Mouse (Mus musculus) midbrain, postnatal 0 days (tissue): Measurements from ENCODE around the gene Ino80b. TPM values are rescaled to one million over a fixed set of nuclear protein-coding genes. Genes with fewer than 3 reads are reported as not detected.

Experiments
- ATAC-seq: fragments of 200-750 bp; cut with Nextera tagmentation; 2 replicates; pipeline ENCODE4 v1.8.0; 2017; ENCODE audit warnings: moderate number of reproducible peaks, mild to moderate bottlenecking, moderate TSS enrichment, moderate library complexity; ENCODE audit not compliant: low FRiP score
- DNase-seq: peaks from one replicate; pipeline ENCODE4 v3.0.0-alpha.2; 2015; ENCODE audit warnings: low spot score
- H3K27ac ChIP-seq: fragments of 300-500 bp; sonication (generic); 2 replicates; pipeline ENCODE4 v1.5.1; 2014; ENCODE audit warnings: low read depth, mild to moderate bottlenecking, low read length, mixed read lengths
- H3K27me3 ChIP-seq: fragments of 300-500 bp; sonication (generic); 2 replicates; pipeline ENCODE4 v1.6.1; 2014; ENCODE audit warnings: low read length, control low read depth, mixed read lengths; ENCODE audit not compliant: insufficient read depth
- H3K36me3 ChIP-seq: fragments of 300-500 bp; sonication (generic); 2 replicates; pipeline ENCODE4 v1.6.1; 2014; ENCODE audit warnings: low read length, control low read depth, mixed read lengths; ENCODE audit not compliant: insufficient read depth
- H3K4me1 ChIP-seq: fragments of 300-500 bp; sonication (generic); 2 replicates; pipeline ENCODE4 v1.6.1; 2014; ENCODE audit warnings: mild to moderate bottlenecking, control low read depth, antibody characterized with exemption, low read length, mixed read lengths; ENCODE audit not compliant: insufficient read depth
- H3K4me2 ChIP-seq: fragments of 300-500 bp; sonication (generic); 2 replicates; pipeline ENCODE4 v1.6.1; 2014; ENCODE audit warnings: low read depth, mild to moderate bottlenecking, low read length, mixed read lengths; ENCODE audit not compliant: poor library complexity, severe bottlenecking
- H3K4me3 ChIP-seq: fragments of 300-500 bp; sonication (generic); 2 replicates; pipeline ENCODE4 v1.5.1; 2014; ENCODE audit warnings: low read depth, mild to moderate bottlenecking, low read length, moderate library complexity
- H3K9ac ChIP-seq: fragments of 300-500 bp; sonication (generic); replicated peaks from 2 replicates; pipeline ENCODE4 v1.6.1; 2014; ENCODE audit warnings: mild to moderate bottlenecking, low read length, moderate library complexity, mixed read lengths; ENCODE audit not compliant: poor library complexity, severe bottlenecking
- H3K9me3 ChIP-seq: fragments of 300-500 bp; sonication (generic); 2 replicates; pipeline ENCODE4 v1.6.1; 2016; ENCODE audit warnings: low read length, control low read depth
- CTCF ChIP-seq: IDR thresholded peaks from 2 replicates; pipeline ENCODE4 v1.5.1; 2016; ENCODE audit warnings: antibody characterized with exemption, mild to moderate bottlenecking
- WGBS: fragments of 180-500 bp; shearing (Covaris S2); extraction: QIAGEN DNeasy Blood & Tissue Kit; methylation state at CpG from one replicate; pipeline ENCODE4 v1.1.7; 2014; 5-methylcytosine and 5-hydroxymethylcytosine counted together
- polyA plus RNA-seq: library from polyadenylated mRNA; unstranded; fragments of >200 nt; fragmentation: Nextera tagmentation; extraction: Ambion mirVana; gene quantifications from 2 replicates; pipeline ENCODE4 v1.2.1, GENCODE M21; 2015
- total RNA-seq: library from RNA; depleted of rRNA; stranded (reverse); fragments of >200 nt; gene quantifications from 2 replicates; pipeline ENCODE4 v1.2.3, GENCODE M21; 2014

The Ino80b gene
- total and polyA plus RNA-seq, 2 experiments from 2014 or later = 14.6 to 40.9 TPM

GRCm38 (mm10) chr6:83107566-83108400 is 17.4 kb downstream of the Ino80b start:
- H3K27ac ChIP-seq = peak overlapping the region; percentile 89
- WGBS = 34% methylated on average over 13 of the region's 13 CpGs
- TF ChIP-seq CTCF = peak; percentile 73
- H3K4me2 ChIP-seq = peak overlapping the region; percentile 88
- peak overlapping the region; percentile 81; the same call in 1 of the 2 replicates for H3K4me3 ChIP-seq
- ATAC-seq (no peak), DNase-seq (peak; percentile 69)
- H3K9me3 ChIP-seq = no peaks in the 10 kb centered on the region
- peaks cover 17% of the 10 kb centered on the region for H3K4me1 ChIP-seq
- H3K27me3 ChIP-seq = no peaks in the 10 kb centered on the region
- peaks cover 17% of the 10 kb centered on the region; the same call in 1 of the 2 replicates for H3K36me3 ChIP-seq
- no peak overlapping the region for H3K9ac ChIP-seq

DNA sequence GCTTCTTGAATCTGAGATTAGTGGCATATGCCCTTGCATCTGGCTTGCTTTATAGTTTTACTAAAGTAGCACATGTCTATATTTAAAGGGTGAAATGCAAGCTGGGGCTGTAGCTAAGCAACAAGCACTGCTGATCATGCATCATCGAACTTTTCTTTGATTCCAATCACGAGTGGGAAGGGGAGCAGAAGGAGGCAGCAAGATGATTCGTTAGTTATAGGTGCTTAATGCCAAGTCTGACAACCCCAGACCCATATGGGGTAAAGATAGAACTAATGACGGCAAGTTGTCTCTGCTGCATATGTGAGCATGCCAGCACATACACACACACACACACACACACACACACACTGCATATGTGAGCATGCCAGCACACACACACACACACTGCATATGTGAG is 21.1 kb downstream of the Ino80b start:
- DNase-seq (no peak), ATAC-seq (no peak)
- no peak for TF ChIP-seq CTCF
- Histone ChIP-seq H3K36me3 (peaks cover 17% of the 10 kb centered on the region; the same call in 1 of the 2 replicates), H3K4me1 (peaks cover 18% of the 10 kb centered on the region), H3K9ac (no peak overlapping the region), H3K27me3 (no peaks in the 10 kb centered on the region), H3K27ac (no peak overlapping the region), H3K9me3 (no peaks in the 10 kb centered on the region), H3K4me3 (no peak overlapping the region), H3K4me2 (no peak overlapping the region)
- WGBS = 70% methylated on average over 4 of the region's 4 CpGs

- H3K27me3 ChIP-seq = no peaks in the 10 kb centered on the region
Measured at GRCm38 (mm10) chr6:83103130-83103650, 22.0 kb downstream of the Ino80b start.

DNA sequence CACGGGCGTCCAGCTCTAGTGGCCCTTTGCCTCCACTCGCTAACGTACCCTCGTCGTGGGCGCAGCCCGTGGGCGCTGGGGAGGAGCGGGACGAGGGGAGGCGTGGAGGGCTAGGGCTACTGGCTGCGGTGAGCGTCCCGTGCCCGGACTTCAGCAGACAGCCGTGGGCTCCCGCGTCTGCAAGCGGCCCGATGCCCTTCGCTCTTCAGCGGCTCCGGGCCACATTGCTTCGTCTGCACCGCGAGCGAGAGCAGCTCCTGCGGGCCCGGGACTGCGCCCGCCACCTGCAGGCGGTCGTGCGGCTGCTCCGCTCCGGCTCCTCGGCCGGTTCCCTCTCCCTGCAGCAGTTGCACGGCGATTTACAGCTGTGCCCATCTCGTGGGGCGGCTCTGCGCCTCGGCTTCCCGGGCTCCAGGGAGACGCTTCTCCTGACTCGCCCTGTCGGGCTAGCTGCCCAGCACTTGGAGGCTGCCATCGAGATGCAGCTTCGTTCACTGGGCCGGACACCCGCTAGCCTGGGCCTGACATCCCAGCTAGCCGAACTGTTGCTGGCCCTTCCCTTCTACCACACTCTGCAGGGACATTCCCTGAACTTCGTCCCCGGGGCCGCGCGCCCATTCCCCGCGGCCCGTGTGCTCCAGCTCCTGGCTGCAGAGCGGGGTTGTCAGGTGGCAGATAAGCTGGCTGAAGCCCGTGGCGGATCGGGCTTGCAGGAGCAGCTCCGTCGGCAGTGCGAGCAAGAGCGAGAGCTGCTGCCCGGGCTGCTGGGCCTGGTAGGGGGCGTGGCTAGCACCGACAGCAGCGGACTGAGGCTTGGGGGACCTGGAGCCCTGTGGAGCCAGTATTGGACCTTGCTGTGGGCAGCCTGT is 23.3 kb downstream of the Ino80b start:
- Histone ChIP-seq H3K36me3 (peaks cover 12% of the 10 kb centered on the region; the same call in 1 of the 2 replicates), H3K9me3 (no peaks in the 10 kb centered on the region), H3K27ac (peak overlapping the region; percentile 79), H3K27me3 (no peaks in the 10 kb centered on the region), H3K4me2 (peak overlapping the region; percentile 74), H3K9ac (peak overlapping the region; percentile 83), H3K4me1 (peaks cover 8% of the 10 kb centered on the region), H3K4me3 (peak overlapping the region; percentile 78)
- peak; percentile 56 for TF ChIP-seq CTCF
- ATAC-seq (peak; percentile 84), DNase-seq (peak; percentile 55)
- WGBS = under 1% methylated on average over 62 of the region's 74 CpGs

More at GRCm38 (mm10) chr6:83103130-83103650, 22.0 kb downstream of the Ino80b start:
- no peak for TF ChIP-seq CTCF
- Histone ChIP-seq H3K9ac (peak overlapping the region; percentile 83), H3K4me3 (peak overlapping the region; percentile 78), H3K9me3 (no peaks in the 10 kb centered on the region), H3K36me3 (peaks cover 17% of the 10 kb centered on the region; the same call in 1 of the 2 replicates), H3K27ac (0 out of 2 replicates have a peak overlapping the region, but pooled peaks have one; percentile 7), H3K4me2 (peak overlapping the region; percentile 74), H3K4me1 (peaks cover 13% of the 10 kb centered on the region)
- WGBS = 56% methylated on average over 11 of the region's 11 CpGs
- ATAC-seq (no peak), DNase-seq (no peak)

DNA sequence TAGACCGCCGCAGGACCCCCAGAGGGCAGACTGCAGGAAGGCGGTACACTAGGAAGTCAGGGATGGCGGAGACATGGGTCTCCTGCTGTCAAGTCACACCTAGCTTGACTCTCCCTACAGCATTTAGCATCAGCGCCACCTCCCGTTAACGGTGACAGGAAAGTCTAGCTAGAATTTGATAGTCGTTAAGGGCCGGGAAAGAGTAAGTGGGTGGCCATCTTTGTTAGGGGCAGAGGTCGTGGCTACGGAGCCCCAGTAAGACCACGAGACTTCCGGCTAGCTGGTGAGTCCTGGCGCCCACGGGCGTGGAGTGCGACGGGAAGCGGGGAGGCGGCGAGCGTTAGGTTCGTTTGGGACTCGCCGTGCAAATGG is 23.9 kb downstream of the Ino80b start, which contains the start of the genes Ccdc142 and Gm42688:
Gene Ccdc142 (plus strand): TSS at position 286 of the 372 bp plus-strand sequence.
Gene Gm42688 (plus strand): TSS at position 302 of the 372 bp plus-strand sequence.
- H3K9ac ChIP-seq = peak within 1 kb of the TSS; percentile 83
- H3K4me3 ChIP-seq = peak within 1 kb of the TSS; percentile 78
- DNase-seq (peak; percentile 95), ATAC-seq (peak; percentile 91)
- TF ChIP-seq CTCF = peak; percentile 82
- H3K4me2 ChIP-seq = peak within 1 kb of the TSS; percentile 74
- H3K27me3 ChIP-seq = no peaks in the 10 kb centered on the region
- peaks cover 8% of the 10 kb centered on the region for H3K4me1 ChIP-seq
- H3K36me3 ChIP-seq = peaks cover 8% of the 10 kb centered on the region; the same call in 1 of the 2 replicates
- H3K9me3 ChIP-seq = no peaks in the 10 kb centered on the region
- H3K27ac ChIP-seq = peak within 1 kb of the TSS; percentile 79
- WGBS = 0% methylated on average over 25 of the region's 25 CpGs
